Mouse (Mus musculus): ENCODE results near the gene Tctn3. TPM values are rescaled to one million over a fixed set of nuclear protein-coding genes. Genes with fewer than 3 reads are reported as not detected.
A peak's percentile ranks its signal among the peaks of the same experiment; 100 is the strongest.

Tctn3 gene
- total RNA-seq, 2 experiments from 2014 or later = 3.5 to 6.6 TPM

GRCm38 (mm10) chr19:40563880-40564645 lies 48.0 kb downstream of the Tctn3 start:
- ATAC-seq (replicated peaks; ENCODE audit: poor library complexity, severe bottlenecking) = no peak

DNA sequence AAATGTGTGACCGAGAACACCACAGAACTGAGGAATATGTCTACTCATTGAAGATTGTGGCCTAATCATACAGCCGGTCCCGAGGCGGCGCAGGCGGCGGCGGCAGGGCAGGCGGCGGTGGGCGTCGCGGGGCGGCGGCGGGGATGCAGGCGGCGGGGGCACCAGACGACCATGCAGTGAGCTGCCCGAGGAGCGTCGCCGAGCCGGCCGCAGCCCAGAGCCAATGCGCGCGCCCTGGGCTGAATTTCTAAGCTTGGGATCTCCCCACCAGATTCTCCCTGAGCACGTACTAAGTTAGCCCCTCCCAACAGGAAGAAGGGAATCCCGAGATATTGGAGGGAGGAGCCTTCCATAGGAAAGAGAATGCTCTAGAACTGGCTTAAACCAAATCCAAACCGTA lies 50.5 kb downstream of the Tctn3 start:
- peak; percentile 78 for ATAC-seq (replicated peaks; ENCODE audit: poor library complexity, severe bottlenecking)

GRCm38 (mm10) chr19:40556029-40556428 lies 56.0 kb downstream of the Tctn3 start:
- no peak for ATAC-seq (replicated peaks; ENCODE audit: poor library complexity, severe bottlenecking)

- ATAC-seq (replicated peaks; ENCODE audit: poor library complexity, severe bottlenecking) = no peak
Measured at GRCm38 (mm10) chr19:40555136-40555535, 56.9 kb downstream of the Tctn3 start.

DNA sequence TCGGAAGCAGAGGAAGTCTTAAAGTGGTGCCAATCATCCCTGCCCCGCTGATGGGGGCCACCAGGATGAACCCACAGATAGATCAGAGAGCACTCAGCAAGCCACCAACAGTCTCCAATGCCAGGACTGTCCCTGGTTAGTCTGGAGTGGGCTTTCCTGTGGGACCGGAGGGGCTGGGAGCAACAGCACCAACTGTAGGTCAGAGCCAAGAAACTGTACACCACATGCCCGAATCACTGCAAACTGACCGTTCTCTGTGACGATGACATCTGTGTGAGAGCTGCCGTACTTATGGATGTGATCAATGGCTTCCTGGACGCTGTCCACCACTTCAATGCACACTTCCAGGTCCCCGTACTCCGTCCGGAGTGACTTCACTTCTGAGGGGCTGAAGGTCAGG lies 57.7 kb downstream of the Tctn3 start:
- ATAC-seq (replicated peaks; ENCODE audit: poor library complexity, severe bottlenecking) = no peak

DNA sequence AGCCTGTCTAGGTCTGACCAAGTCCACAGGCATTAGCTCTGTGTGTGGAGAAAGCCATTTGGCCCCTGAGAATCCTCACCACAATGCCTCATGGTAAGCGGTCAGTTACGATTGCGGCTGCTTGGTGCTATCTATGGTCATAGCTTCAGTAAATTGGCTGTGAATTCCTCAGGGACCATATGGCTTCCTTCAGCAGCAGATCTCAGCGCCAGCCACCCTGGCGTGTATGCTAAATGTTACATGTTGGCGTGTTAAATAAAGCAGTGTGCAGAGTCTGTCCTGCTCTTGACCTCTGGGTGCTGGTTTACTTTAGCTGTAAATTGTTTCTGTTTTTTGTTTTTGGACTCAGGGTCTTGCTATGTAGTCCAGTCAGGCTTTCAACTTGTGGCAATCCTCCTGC lies 58.2 kb downstream of the Tctn3 start:
- no peak for ATAC-seq (replicated peaks; ENCODE audit: poor library complexity, severe bottlenecking)

- ATAC-seq (replicated peaks; ENCODE audit: poor library complexity, severe bottlenecking) = no peak
Measured at GRCm38 (mm10) chr19:40553014-40553789, 58.8 kb downstream of the Tctn3 start.

DNA sequence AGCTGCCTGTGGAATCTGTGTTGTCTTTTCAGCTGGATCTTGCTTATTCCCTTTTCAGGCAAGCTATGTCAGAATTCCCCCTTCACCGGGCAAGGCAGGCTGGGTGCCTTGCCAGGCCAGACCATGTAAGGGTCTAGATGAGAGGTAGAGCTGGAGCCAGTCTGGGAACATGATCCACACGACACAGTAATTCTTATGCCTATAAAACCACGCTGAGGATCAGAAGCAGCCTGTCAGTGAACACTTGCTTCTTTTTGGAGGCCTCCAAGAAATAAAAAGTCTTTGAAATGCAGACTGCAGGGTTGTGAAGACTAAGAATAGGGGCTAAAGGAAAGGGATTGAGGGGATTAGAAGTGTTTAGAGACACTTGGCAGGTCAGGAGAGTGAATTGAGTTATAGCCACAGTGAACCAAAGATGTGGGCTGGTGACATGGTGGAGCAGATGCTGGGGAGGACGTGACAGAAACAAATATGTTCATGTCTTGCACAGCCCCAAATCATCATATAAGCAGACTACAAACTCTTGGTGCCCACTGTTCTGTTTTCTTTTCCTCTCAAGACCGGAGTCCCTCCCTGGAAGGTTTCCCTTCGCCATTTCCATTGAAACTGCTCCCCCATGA lies 62.4 kb downstream of the Tctn3 start:
- no peak for ATAC-seq (replicated peaks; ENCODE audit: poor library complexity, severe bottlenecking)

DNA sequence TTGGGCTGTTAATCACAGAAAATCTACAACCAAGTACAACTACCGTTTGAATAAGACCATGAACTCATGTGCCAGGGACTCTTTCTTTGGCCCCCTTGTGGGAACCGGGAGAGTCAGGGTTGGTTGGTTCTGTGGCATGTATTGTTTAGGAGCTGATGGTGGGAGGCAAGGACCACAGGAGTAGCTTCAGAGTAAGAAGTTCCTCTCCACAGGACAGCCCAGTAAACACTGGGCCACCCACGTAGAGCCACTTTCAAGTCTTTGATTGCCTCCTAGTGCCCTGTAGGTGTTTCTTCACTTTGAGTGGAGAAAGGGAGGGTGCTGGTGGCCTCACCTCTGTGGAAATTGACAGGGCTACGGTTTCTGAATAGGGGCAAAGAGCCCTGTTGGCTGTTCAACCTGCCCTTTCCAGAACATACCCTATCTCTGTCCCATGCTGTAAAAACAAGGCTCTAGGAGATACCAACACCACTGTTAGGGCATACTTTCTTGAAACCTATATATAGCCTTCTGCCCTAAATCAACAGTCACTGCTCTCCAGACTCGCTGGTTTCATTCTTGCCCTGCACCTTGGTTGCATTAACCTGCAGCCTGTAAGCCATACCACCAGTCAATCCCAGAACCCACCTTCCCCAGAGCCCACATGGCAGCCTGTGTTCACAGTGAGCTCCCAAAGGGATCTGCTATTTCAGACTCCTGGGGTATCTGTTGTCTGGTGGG lies 63.1 kb downstream of the Tctn3 start:
- no peak for ATAC-seq (replicated peaks; ENCODE audit: poor library complexity, severe bottlenecking)

GRCm38 (mm10) chr19:40548386-40548785 lies 63.6 kb downstream of the Tctn3 start:
- ATAC-seq (replicated peaks; ENCODE audit: poor library complexity, severe bottlenecking) = no peak

Other genes starting within 250 kb of the Tctn3 start
- 3.7 and 7.9 TPM in 2 replicates for gene Sorbs1, start 98.5 kb downstream of the Tctn3 start, total RNA-seq (2014; fragmentation: Nextera tagmentation)
- 0.15 and 7.4 TPM in 2 replicates for gene Sorbs1, start 98.5 kb downstream of the Tctn3 start, total RNA-seq (2017)
- 34.7 and 35.8 TPM in 2 replicates for gene Aldh18a1, start 23.8 kb downstream of the Tctn3 start, total RNA-seq (2014; fragmentation: Nextera tagmentation)
- gene Aldh18a1, start 23.8 kb downstream of the Tctn3 start, total RNA-seq (2017) = 34.4 and 36.8 TPM in 2 replicates
- gene Entpd1, start 133 bp upstream of the Tctn3 start, total RNA-seq (2014; fragmentation: Nextera tagmentation) = 4.0 and 12.1 TPM in 2 replicates
- 12.8 and 15.0 TPM in 2 replicates for gene Entpd1, start 133 bp upstream of the Tctn3 start, total RNA-seq (2017)
- gene Cc2d2b, start 136.5 kb upstream of the Tctn3 start, total RNA-seq (2014; fragmentation: Nextera tagmentation) = not detected in 2 replicates
- 0.09 and 0.15 TPM in 2 replicates for gene Cc2d2b, start 136.5 kb upstream of the Tctn3 start, total RNA-seq (2017)
- gene Ccnj, start 219.0 kb upstream of the Tctn3 start, total RNA-seq (2014; fragmentation: Nextera tagmentation) = 5.5 and 7.4 TPM in 2 replicates
- 9.3 and 9.5 TPM in 2 replicates for gene Ccnj, start 219.0 kb upstream of the Tctn3 start, total RNA-seq (2017)

Data from granulocyte monocyte progenitor cell, adult 5-6 weeks (primary cell).